Mouse (Mus musculus) erythroblast, embryonic 14.5 days (primary cell): Measurements from ENCODE around the gene Tectb.

Experiments
- GATA1 ChIP-seq: IDR thresholded peaks from 2 replicates; pipeline ENCODE4 v1.6.1; 2012; ENCODE audit warnings: low read length, inconsistent platforms, mixed read lengths
- TAL1 ChIP-seq: IDR thresholded peaks from 3 replicates; pipeline ENCODE4 v1.6.1; 2012; ENCODE audit warnings: low read length, inconsistent platforms, mixed read lengths

- no peak for TF ChIP-seq GATA1
- TF ChIP-seq TAL1: no peak
Measured at GRCm38 (mm10) chr19:55168360-55168759, 12.2 kb upstream of the Tectb start.
